Mouse (Mus musculus): Measurements from ENCODE around the gene Agtpbp1. TPM values are rescaled to one million over a fixed set of nuclear protein-coding genes. Genes with fewer than 3 reads are reported as not detected.
A peak's percentile ranks its signal among the peaks of the same experiment; 100 is the strongest.

Agtpbp1 gene
- polyA plus RNA-seq, 1 experiment: 5.1 TPM

DNA sequence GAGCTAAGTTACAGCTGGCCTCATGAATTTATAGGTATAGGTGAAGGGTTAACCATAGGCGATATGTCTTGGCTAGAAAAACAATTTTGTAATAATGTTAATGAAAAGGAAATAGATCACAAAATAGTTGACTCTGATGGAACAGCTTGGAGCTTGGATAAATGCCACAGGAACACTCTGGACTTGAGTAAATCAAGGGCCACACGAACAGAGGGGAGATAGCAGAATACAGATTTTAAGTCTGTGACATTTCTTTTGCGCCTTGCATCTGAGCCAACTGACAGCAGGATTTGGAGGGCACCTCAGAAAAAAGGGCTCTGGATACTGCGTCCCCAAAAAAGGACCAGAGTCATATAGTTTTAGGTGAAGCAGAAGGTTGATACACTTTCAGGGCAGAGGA, 20.5 kb downstream of the Agtpbp1 start:
- Histone ChIP-seq H3K27me3 (ENCODE audit: control insufficient read depth, insufficient read depth, low read length) (no peaks in the 10 kb centered on the region; the same call in 1 of the 2 replicates), H3K36me3 (ENCODE audit: control insufficient read depth, insufficient read depth, low read length) (no peaks in the 10 kb centered on the region), H3K4me1 (ENCODE audit: control insufficient read depth, insufficient read depth, insufficient read length) (no peaks in the 10 kb centered on the region), H3K4me3 (ENCODE audit: extremely low read depth, insufficient read depth, insufficient read length) (no peak overlapping the region), H3K27ac (ENCODE audit: insufficient read depth, low read length) (no peak overlapping the region)
- TF ChIP-seq CTCF (IDR thresholded peaks at IDR 0.05; ENCODE audit: extremely low read depth, insufficient read depth, insufficient read length, insufficient replicate concordance): no peak
- TF ChIP-seq POLR2A (IDR thresholded peaks at IDR 0.05; ENCODE audit: low read depth, low read length): no peak
- DNase-seq (ENCODE audit: low read depth in 1 of 2, low spot score in 2 of 2): no peak
- 89% methylated on average over 4 of the region's 4 CpGs for WGBS

DNA sequence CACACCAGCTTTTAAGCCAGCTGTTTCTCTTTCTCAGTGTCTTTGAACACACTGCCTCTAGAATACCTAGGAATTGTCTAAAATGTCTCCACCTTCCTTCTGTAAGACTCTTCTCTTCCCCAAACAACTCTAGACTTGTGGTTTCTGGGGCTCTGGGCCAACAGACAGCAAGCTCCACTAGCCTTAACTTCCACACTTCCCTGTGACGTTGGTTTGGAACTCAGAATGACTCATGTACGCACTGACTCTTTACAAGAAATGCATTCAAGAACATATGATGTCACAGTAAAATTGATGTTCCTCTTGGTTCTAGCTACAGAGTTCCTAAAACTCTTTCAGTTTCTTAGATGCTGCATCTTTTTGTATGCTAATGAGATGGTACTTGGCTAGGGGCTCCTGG, 22.6 kb downstream of the Agtpbp1 start:
- Histone ChIP-seq H3K27me3 (ENCODE audit: control insufficient read depth, insufficient read depth, low read length) (no peaks in the 10 kb centered on the region; the same call in 1 of the 2 replicates), H3K36me3 (ENCODE audit: control insufficient read depth, insufficient read depth, low read length) (no peaks in the 10 kb centered on the region), H3K27ac (ENCODE audit: insufficient read depth, low read length) (no peak overlapping the region), H3K4me1 (ENCODE audit: control insufficient read depth, insufficient read depth, insufficient read length) (no peaks in the 10 kb centered on the region), H3K4me3 (ENCODE audit: extremely low read depth, insufficient read depth, insufficient read length) (no peak overlapping the region)
- TF ChIP-seq POLR2A (IDR thresholded peaks at IDR 0.05; ENCODE audit: low read depth, low read length) (no peak), CTCF (IDR thresholded peaks at IDR 0.05; ENCODE audit: extremely low read depth, insufficient read depth, insufficient read length, insufficient replicate concordance) (no peak)
- DNase-seq (ENCODE audit: low read depth in 1 of 2, low spot score in 2 of 2): no peak
- 35% methylated on average over 2 of the region's 2 CpGs for WGBS

DNA sequence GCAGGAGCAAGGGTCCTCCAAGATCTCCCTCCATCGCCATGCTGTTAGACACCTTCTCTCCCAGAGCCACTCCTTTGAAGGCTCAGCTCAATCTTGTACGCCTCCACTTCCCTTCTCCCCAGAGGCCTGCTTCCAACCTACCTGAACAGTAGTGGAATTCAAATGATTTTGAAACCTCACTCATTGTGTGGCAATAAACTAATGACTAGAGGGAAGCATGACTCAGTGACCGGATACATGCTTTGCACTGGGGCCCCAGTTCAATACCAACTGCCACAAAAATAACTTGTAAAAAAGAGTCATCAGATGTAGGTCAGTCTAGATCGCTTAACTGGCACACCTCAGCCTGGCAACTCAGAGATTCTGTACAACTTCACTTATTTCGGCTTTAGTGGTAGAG, 26.3 kb downstream of the Agtpbp1 start:
- Histone ChIP-seq H3K4me1 (ENCODE audit: control insufficient read depth, insufficient read depth, insufficient read length) (peaks cover 9% of the 10 kb centered on the region), H3K27me3 (ENCODE audit: control insufficient read depth, insufficient read depth, low read length) (no peaks in the 10 kb centered on the region), H3K36me3 (ENCODE audit: control insufficient read depth, insufficient read depth, low read length) (no peaks in the 10 kb centered on the region), H3K27ac (ENCODE audit: insufficient read depth, low read length) (no peak overlapping the region), H3K4me3 (ENCODE audit: extremely low read depth, insufficient read depth, insufficient read length) (no peak overlapping the region)
- DNase-seq (ENCODE audit: low read depth in 1 of 2, low spot score in 2 of 2): no peak
- WGBS: 91% methylated on average over 5 of the region's 5 CpGs
- TF ChIP-seq CTCF (IDR thresholded peaks at IDR 0.05; ENCODE audit: extremely low read depth, insufficient read depth, insufficient read length, insufficient replicate concordance) (no peak), POLR2A (IDR thresholded peaks at IDR 0.05; ENCODE audit: low read depth, low read length) (no peak)

DNA sequence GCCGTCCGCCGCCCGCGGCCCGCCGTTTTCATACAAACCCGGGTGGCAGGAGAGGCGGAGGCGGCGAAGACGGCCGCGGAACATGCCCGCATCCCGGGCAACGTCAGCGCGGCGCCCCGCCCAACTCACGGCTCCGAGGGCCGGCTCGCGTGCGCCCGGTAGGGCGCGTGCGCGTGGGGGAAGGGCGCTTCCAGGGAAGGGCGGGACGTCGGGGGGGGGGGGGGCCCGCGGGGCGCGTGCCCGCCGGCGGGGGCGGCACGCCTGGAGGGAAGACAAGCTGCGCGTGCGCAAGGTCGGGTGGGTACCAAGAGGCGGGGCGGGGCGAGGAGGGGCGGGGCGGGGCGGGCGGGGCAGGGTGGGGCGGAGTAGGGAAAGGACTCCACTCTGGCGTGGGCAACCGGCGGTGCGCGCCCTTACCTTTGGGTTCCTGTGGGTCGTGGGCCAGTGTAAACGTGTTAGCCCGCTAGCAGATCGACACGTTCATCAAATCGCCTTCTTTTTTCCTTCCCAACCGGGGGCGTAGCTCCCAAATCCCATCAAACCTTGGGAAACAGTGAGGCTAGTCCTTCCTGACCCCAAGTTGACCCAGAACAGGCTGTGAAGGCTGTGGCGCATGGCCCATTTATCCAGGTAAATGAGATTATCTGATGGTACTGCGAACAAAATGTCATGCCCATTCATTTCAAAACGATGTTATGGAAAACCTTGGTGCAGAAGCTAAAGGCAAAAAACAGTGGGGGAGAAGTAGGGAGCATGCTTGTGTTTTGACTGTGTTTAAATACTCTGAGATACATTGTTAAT, 27.6 kb downstream of the Agtpbp1 start:
- WGBS: 1% methylated on average over 52 of the region's 73 CpGs
- DNase-seq (ENCODE audit: low read depth in 1 of 2, low spot score in 2 of 2): peak; percentile 58 to 84
- peaks cover 9% of the 10 kb centered on the region for H3K4me1 ChIP-seq (ENCODE audit: control insufficient read depth, insufficient read depth, insufficient read length)
- H3K27me3 ChIP-seq (ENCODE audit: control insufficient read depth, insufficient read depth, low read length): no peaks in the 10 kb centered on the region
- H3K4me3 ChIP-seq (ENCODE audit: extremely low read depth, insufficient read depth, insufficient read length): peak overlapping the region; percentile 65
- TF ChIP-seq CTCF (IDR thresholded peaks at IDR 0.05; ENCODE audit: extremely low read depth, insufficient read depth, insufficient read length, insufficient replicate concordance) (no peak), POLR2A (IDR thresholded peaks at IDR 0.05; ENCODE audit: low read depth, low read length) (peak; percentile 40; the same call in 1 of the 2 replicates)
- H3K27ac ChIP-seq (ENCODE audit: insufficient read depth, low read length): peak overlapping the region; percentile 47
- H3K36me3 ChIP-seq (ENCODE audit: control insufficient read depth, insufficient read depth, low read length): no peaks in the 10 kb centered on the region

DNA sequence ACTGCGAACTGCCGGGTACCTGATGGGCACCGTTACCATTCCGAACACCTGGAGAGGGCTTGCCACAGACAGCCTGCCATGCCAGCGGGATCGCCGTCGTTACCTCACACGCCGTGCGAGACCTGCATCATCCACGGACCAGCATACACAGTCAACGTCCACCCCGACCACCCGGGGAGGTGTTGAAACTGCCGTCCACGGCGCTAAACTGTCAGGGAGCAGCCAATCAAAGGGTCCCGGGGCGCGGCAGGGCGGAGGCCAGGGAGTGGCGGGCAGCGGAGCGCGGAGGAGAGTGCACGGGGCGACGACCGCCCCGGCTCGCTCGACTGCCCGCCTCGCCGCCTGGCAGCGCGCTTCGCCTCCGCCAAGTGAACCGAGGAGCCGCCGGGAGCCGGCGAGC, 28.4 kb downstream of the Agtpbp1 start:
- no peaks in the 10 kb centered on the region; the same call in 1 of the 2 replicates for H3K36me3 ChIP-seq (ENCODE audit: control insufficient read depth, insufficient read depth, low read length)
- under 1% methylated on average over 43 of the region's 45 CpGs for WGBS
- TF ChIP-seq POLR2A (IDR thresholded peaks at IDR 0.05; ENCODE audit: low read depth, low read length) (no peak), CTCF (IDR thresholded peaks at IDR 0.05; ENCODE audit: extremely low read depth, insufficient read depth, insufficient read length, insufficient replicate concordance) (no peak)
- H3K4me1 ChIP-seq (ENCODE audit: control insufficient read depth, insufficient read depth, insufficient read length): peaks cover 9% of the 10 kb centered on the region
- peak overlapping the region; percentile 47 for H3K27ac ChIP-seq (ENCODE audit: insufficient read depth, low read length)
- peak; percentile 21 to 66 for DNase-seq (ENCODE audit: low read depth in 1 of 2, low spot score in 2 of 2)
- H3K27me3 ChIP-seq (ENCODE audit: control insufficient read depth, insufficient read depth, low read length): no peaks in the 10 kb centered on the region
- peak overlapping the region; percentile 65 for H3K4me3 ChIP-seq (ENCODE audit: extremely low read depth, insufficient read depth, insufficient read length)

DNA sequence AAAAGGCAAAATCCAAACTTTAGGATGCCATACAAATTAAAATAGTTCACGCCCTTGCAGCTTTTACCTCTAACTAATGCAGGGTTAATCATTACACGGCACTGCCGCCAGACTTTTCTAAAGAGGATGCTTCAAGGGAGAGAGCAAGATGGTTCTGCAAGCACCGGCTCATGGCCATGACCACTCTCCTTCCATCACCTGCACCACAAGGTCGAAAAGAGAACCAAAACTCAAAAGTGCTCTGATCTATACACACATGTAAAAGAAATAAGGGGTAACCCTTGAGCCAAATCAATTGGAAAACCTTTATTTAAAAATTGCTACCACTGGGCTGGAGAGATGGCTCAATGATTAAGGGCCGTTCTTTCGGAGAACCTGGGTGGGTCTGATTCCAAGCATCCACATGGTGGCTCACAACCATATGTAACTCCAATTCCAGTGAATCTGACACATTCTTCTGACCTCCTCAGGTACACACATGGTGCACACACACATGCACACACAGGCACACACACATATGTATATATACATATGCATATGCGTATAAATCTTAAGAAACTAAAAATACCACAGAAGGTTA, 29.3 kb downstream of the Agtpbp1 start:
- WGBS: 76% methylated on average over 8 of the region's 8 CpGs
- Histone ChIP-seq H3K27me3 (ENCODE audit: control insufficient read depth, insufficient read depth, low read length) (no peaks in the 10 kb centered on the region), H3K4me3 (ENCODE audit: extremely low read depth, insufficient read depth, insufficient read length) (no peak overlapping the region), H3K27ac (ENCODE audit: insufficient read depth, low read length) (no peak overlapping the region), H3K4me1 (ENCODE audit: control insufficient read depth, insufficient read depth, insufficient read length) (peaks cover 9% of the 10 kb centered on the region), H3K36me3 (ENCODE audit: control insufficient read depth, insufficient read depth, low read length) (no peaks in the 10 kb centered on the region; the same call in 1 of the 2 replicates)
- DNase-seq (ENCODE audit: low read depth in 1 of 2, low spot score in 2 of 2): no peak
- TF ChIP-seq POLR2A (IDR thresholded peaks at IDR 0.05; ENCODE audit: low read depth, low read length) (no peak), CTCF (IDR thresholded peaks at IDR 0.05; ENCODE audit: extremely low read depth, insufficient read depth, insufficient read length, insufficient replicate concordance) (no peak)
